Mouse (Mus musculus) small intestine, adult 2 months (tissue): Measurements from ENCODE around the gene Papss2.

Experiments used
- CTCF ChIP-seq: fragments of 200-500 bp; IDR thresholded peaks from 2 replicates; pipeline ENCODE4 v1.5.1; 2012; ENCODE audit warnings: low read depth, mild to moderate bottlenecking, control low read depth, inconsistent platforms, low read length, moderate library complexity, mixed read lengths; ENCODE audit not compliant: insufficient replicate concordance, insufficient read length; ENCODE audit errors: extremely low read depth
- POLR2A ChIP-seq: fragments of 200-500 bp; IDR thresholded peaks from 2 replicates; pipeline ENCODE4 v1.6.1; 2012; ENCODE audit warnings: low read depth, mild to moderate bottlenecking, control low read depth, inconsistent platforms, low read length, moderate library complexity

DNA sequence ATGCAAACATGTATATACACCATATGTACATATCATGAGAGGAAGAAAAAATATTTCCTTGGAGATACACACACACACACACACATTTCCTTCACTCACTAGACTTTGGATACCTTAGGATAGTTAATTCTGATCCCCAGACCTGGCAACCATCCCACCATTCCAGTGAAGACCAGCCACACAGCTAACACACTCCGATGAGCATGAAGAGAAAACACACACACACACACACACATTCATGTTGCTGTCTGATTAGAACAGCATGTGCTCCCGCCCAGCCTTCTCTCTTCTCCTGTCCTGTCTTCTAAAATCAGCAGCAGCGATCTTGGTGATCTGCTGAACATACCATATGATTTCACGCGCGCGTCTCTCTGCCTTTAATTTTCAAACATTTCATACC lies 2.8 kb upstream of the Papss2 start:
- no peak for TF ChIP-seq POLR2A
- TF ChIP-seq CTCF, result no peak
